Mouse (Mus musculus): ENCODE results near the gene 9230102O04Rik. TPM values are rescaled to one million over a fixed set of nuclear protein-coding genes. Genes with fewer than 3 reads are reported as not detected.

9230102O04Rik gene
- polyA plus RNA-seq, 1 experiment: not detected

GRCm38 (mm10) chr2:9879493-9879892 is 9.8 kb downstream of the 9230102O04Rik start:
- H3K27ac ChIP-seq (ENCODE audit: insufficient read depth, low read length): peak overlapping the region; percentile 10; the same call in 1 of the 2 replicates
- H3K4me3 ChIP-seq (ENCODE audit: insufficient read depth, low read length): peak overlapping the region; percentile 58
- TF ChIP-seq POLR2A (IDR thresholded peaks at IDR 0.05; ENCODE audit: low read depth, low read length) (peak; percentile 66), CTCF (IDR thresholded peaks at IDR 0.05; ENCODE audit: borderline replicate concordance, insufficient read depth, low read length) (peak; percentile 81)
- H3K4me1 ChIP-seq (ENCODE audit: control insufficient read depth, insufficient read depth, low read length): no peaks in the 10 kb centered on the region

GRCm38 (mm10) chr2:9879092-9879491 is 10.2 kb downstream of the 9230102O04Rik start:
- TF ChIP-seq POLR2A (IDR thresholded peaks at IDR 0.05; ENCODE audit: low read depth, low read length) (no peak), CTCF (IDR thresholded peaks at IDR 0.05; ENCODE audit: borderline replicate concordance, insufficient read depth, low read length) (no peak)
- peak overlapping the region; percentile 58 for H3K4me3 ChIP-seq (ENCODE audit: insufficient read depth, low read length)
- H3K4me1 ChIP-seq (ENCODE audit: control insufficient read depth, insufficient read depth, low read length): no peaks in the 10 kb centered on the region
- H3K27ac ChIP-seq (ENCODE audit: insufficient read depth, low read length): peak overlapping the region; percentile 10; the same call in 1 of the 2 replicates

GRCm38 (mm10) chr2:9878564-9879081 is 10.7 kb downstream of the 9230102O04Rik start:
- peak overlapping the region; percentile 12; the same call in 1 of the 2 replicates for H3K27ac ChIP-seq (ENCODE audit: insufficient read depth, low read length)
- TF ChIP-seq POLR2A (IDR thresholded peaks at IDR 0.05; ENCODE audit: low read depth, low read length): 0 out of 2 replicates have a peak, but pooled peaks have one; percentile 25
- no peak for TF ChIP-seq CTCF (IDR thresholded peaks at IDR 0.05; ENCODE audit: borderline replicate concordance, insufficient read depth, low read length)
- H3K4me1 ChIP-seq (ENCODE audit: control insufficient read depth, insufficient read depth, low read length): no peaks in the 10 kb centered on the region
- H3K4me3 ChIP-seq (ENCODE audit: insufficient read depth, low read length): peak overlapping the region; percentile 58

- Histone ChIP-seq H3K4me3 (ENCODE audit: insufficient read depth, low read length) (peak overlapping the region; percentile 58), H3K4me1 (ENCODE audit: control insufficient read depth, insufficient read depth, low read length) (no peaks in the 10 kb centered on the region), H3K27ac (ENCODE audit: insufficient read depth, low read length) (peak overlapping the region; percentile 12; the same call in 1 of the 2 replicates)
- no peak for TF ChIP-seq POLR2A (IDR thresholded peaks at IDR 0.05; ENCODE audit: low read depth, low read length)
- no peak for TF ChIP-seq CTCF (IDR thresholded peaks at IDR 0.05; ENCODE audit: borderline replicate concordance, insufficient read depth, low read length)
Observed at GRCm38 (mm10) chr2:9877966-9878563, 11.3 kb downstream of the 9230102O04Rik start.

- H3K4me1 ChIP-seq (ENCODE audit: control insufficient read depth, insufficient read depth, low read length): 0 out of 2 replicates have a peak, but pooled peaks cover 5% of the 10 kb centered on the region
- TF ChIP-seq CTCF (IDR thresholded peaks at IDR 0.05; ENCODE audit: borderline replicate concordance, insufficient read depth, low read length) (no peak), POLR2A (IDR thresholded peaks at IDR 0.05; ENCODE audit: low read depth, low read length) (no peak)
- H3K4me3 ChIP-seq (ENCODE audit: insufficient read depth, low read length): peak overlapping the region; percentile 58
- H3K27ac ChIP-seq (ENCODE audit: insufficient read depth, low read length): no peak overlapping the region
Observed at GRCm38 (mm10) chr2:9877326-9877690, 12.0 kb downstream of the 9230102O04Rik start.

- Histone ChIP-seq H3K27ac (ENCODE audit: insufficient read depth, low read length) (no peak overlapping the region), H3K4me1 (ENCODE audit: control insufficient read depth, insufficient read depth, low read length) (0 out of 2 replicates have a peak, but pooled peaks cover 7% of the 10 kb centered on the region), H3K4me3 (ENCODE audit: insufficient read depth, low read length) (peak overlapping the region; percentile 58)
- no peak for TF ChIP-seq CTCF (IDR thresholded peaks at IDR 0.05; ENCODE audit: borderline replicate concordance, insufficient read depth, low read length)
Observed at GRCm38 (mm10) chr2:9876621-9877325, 12.6 kb downstream of the 9230102O04Rik start.

GRCm38 (mm10) chr2:9875676-9876357 is 13.5 kb downstream of the 9230102O04Rik start:
- TF ChIP-seq POLR2A (IDR thresholded peaks at IDR 0.05; ENCODE audit: low read depth, low read length) (no peak), CTCF (IDR thresholded peaks at IDR 0.05; ENCODE audit: borderline replicate concordance, insufficient read depth, low read length) (no peak)
- H3K27ac ChIP-seq (ENCODE audit: insufficient read depth, low read length): no peak overlapping the region
- H3K4me1 ChIP-seq (ENCODE audit: control insufficient read depth, insufficient read depth, low read length): 0 out of 2 replicates have a peak, but pooled peaks cover 7% of the 10 kb centered on the region
- H3K4me3 ChIP-seq (ENCODE audit: insufficient read depth, low read length): peak overlapping the region; percentile 58; the same call in 1 of the 2 replicates

GRCm38 (mm10) chr2:9875220-9875619 is 14.1 kb downstream of the 9230102O04Rik start:
- Histone ChIP-seq H3K4me3 (ENCODE audit: insufficient read depth, low read length) (peak overlapping the region; percentile 2), H3K4me1 (ENCODE audit: control insufficient read depth, insufficient read depth, low read length) (0 out of 2 replicates have a peak, but pooled peaks cover 7% of the 10 kb centered on the region), H3K27ac (ENCODE audit: insufficient read depth, low read length) (no peak overlapping the region)
- TF ChIP-seq CTCF (IDR thresholded peaks at IDR 0.05; ENCODE audit: borderline replicate concordance, insufficient read depth, low read length) (no peak), POLR2A (IDR thresholded peaks at IDR 0.05; ENCODE audit: low read depth, low read length) (no peak)

- Histone ChIP-seq H3K27ac (ENCODE audit: insufficient read depth, low read length) (no peak overlapping the region), H3K4me1 (ENCODE audit: control insufficient read depth, insufficient read depth, low read length) (0 out of 2 replicates have a peak, but pooled peaks cover 7% of the 10 kb centered on the region), H3K4me3 (ENCODE audit: insufficient read depth, low read length) (peak overlapping the region; percentile 2)
- TF ChIP-seq POLR2A (IDR thresholded peaks at IDR 0.05; ENCODE audit: low read depth, low read length): no peak
- no peak for TF ChIP-seq CTCF (IDR thresholded peaks at IDR 0.05; ENCODE audit: borderline replicate concordance, insufficient read depth, low read length)
Observed at GRCm38 (mm10) chr2:9874467-9875219, 14.7 kb downstream of the 9230102O04Rik start.
